Mouse (Mus musculus) small intestine, adult 2 months (tissue): ENCODE data around the gene Cd7.

Source experiments
- CTCF ChIP-seq: fragments of 200-500 bp; IDR thresholded peaks from 2 replicates; pipeline ENCODE4 v1.5.1; 2012; ENCODE audit warnings: low read depth, mild to moderate bottlenecking, control low read depth, inconsistent platforms, low read length, moderate library complexity, mixed read lengths; ENCODE audit not compliant: insufficient replicate concordance, insufficient read length; ENCODE audit errors: extremely low read depth
- POLR2A ChIP-seq: fragments of 200-500 bp; IDR thresholded peaks from 2 replicates; pipeline ENCODE4 v1.6.1; 2012; ENCODE audit warnings: low read depth, mild to moderate bottlenecking, control low read depth, inconsistent platforms, low read length, moderate library complexity

DNA sequence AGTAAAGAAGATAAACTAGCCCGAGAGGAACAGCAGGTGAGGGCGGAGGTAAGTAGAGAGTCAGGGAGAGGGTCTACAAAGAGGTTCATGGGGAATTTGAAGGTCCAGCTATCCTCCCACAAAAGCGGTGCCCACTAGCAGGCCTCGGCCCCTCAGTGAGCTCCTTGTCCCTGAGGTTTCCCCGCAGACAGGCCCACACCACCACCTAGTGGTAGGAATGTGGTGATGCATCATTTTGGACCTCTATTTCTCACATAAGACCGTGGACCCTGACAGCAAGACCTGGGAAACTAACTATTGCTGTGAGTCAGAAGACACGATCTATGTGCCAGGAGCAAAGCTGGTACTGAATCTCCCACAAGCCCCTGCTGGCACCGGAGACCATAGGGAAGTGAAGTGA lies 14.3 kb upstream of the Cd7 start:
- TF ChIP-seq CTCF (peak; percentile 89; the same call in 1 of the 2 replicates), POLR2A (no peak)
